Mouse (Mus musculus): ENCODE data around the gene Cenpa. TPM values are rescaled to one million over a fixed set of nuclear protein-coding genes. Genes with fewer than 3 reads are reported as not detected.
A peak's percentile ranks its signal among the peaks of the same experiment; 100 is the strongest.

The Cenpa gene
- polyA plus RNA-seq, 1 experiment from 2014 or later, result 335 TPM

DNA sequence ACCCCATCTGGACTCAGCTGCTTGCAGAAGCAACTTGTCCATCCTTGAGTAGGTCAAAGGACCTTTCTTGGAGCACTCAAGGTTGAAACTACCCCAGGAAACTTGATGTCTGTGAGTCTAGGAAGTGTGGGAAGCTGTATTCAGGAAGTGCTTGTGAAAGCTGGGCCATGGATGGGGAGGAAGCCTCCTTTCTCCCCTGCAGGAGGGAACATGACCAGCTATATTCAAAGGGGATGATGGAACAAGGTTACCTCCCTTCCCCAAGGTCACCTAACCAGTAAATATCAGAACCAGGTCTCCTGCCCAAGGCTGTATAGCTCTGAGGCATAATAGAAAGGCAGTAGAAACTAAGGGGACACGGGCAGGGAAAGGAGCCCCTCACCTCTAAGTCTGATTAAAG, 34.4 kb upstream of the Cenpa start:
- no peaks in the 10 kb centered on the region for H3K9me3 ChIP-seq (ENCODE audit: control insufficient read depth, low read length)
- no peak overlapping the region for H3K4me2 ChIP-seq (ENCODE audit: low read depth)
- no peak for ATAC-seq (ENCODE audit: insufficient read depth, low FRiP score, low TSS enrichment)
- H3K9ac ChIP-seq (ENCODE audit: low read length), result no peak overlapping the region
- no peak overlapping the region for H3K27ac ChIP-seq (ENCODE audit: low read depth, low read length)
- no peak for DNase-seq (ENCODE audit: low spot score)
- no peaks in the 10 kb centered on the region for H3K36me3 ChIP-seq (ENCODE audit: control insufficient read depth, insufficient read depth, low read length)
- H3K4me1 ChIP-seq (ENCODE audit: control insufficient read depth, insufficient read depth, low read length), result no peaks in the 10 kb centered on the region
- H3K27me3 ChIP-seq (ENCODE audit: control insufficient read depth, insufficient read depth, low read length), result no peaks in the 10 kb centered on the region
- WGBS, result 67% methylated on average over 1 of the region's 1 CpGs
- H3K4me3 ChIP-seq (ENCODE audit: low read depth, low read length), result no peak overlapping the region

DNA sequence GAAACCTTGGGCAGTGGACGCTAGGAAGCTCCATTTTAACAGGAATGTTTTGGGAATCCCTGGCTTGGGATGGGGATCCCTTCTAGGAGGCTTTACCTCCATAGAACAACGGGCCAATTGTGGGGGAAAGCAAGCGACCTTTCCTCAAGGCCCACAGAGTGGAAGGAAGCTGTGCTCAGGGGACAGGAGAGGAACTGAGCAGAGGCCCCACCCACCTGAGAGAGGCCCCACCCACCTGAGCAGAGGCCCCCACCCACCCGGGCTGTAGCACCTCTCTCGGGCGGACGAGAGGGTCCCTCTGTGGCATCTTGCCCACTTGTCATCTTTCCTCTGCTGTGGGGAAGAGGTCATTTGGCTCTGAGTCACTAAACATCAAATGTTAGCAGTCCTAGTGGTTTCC, 29.6 kb upstream of the Cenpa start:
- ATAC-seq (ENCODE audit: insufficient read depth, low FRiP score, low TSS enrichment), result no peak

DNA sequence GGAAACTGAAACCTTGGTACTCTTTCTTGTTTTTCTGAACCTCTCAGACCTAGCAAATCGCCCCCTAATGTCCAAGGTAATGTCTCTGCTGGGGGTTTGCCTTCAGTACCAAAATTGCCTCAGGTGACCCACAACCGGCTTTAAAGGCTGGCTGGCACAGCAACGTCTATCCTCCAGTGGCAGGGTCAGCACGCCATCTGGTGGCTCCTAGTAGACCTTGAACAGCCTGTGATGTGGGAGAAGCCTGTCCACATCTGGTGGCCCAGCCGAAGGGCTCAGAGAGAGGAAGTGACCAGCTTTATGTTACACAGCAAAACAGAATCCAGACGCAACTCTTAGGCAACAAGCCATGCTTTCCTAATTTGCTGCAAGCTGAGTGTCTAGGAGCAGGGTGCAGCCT, 28.5 kb upstream of the Cenpa start:
- no peak for ATAC-seq (ENCODE audit: insufficient read depth, low FRiP score, low TSS enrichment)
- Histone ChIP-seq H3K4me3 (ENCODE audit: low read depth, low read length) (no peak overlapping the region), H3K4me2 (ENCODE audit: low read depth) (no peak overlapping the region), H3K9me3 (ENCODE audit: control insufficient read depth, low read length) (no peaks in the 10 kb centered on the region), H3K36me3 (ENCODE audit: control insufficient read depth, insufficient read depth, low read length) (no peaks in the 10 kb centered on the region), H3K9ac (ENCODE audit: low read length) (no peak overlapping the region), H3K27me3 (ENCODE audit: control insufficient read depth, insufficient read depth, low read length) (no peaks in the 10 kb centered on the region), H3K4me1 (ENCODE audit: control insufficient read depth, insufficient read depth, low read length) (no peaks in the 10 kb centered on the region), H3K27ac (ENCODE audit: low read depth, low read length) (no peak overlapping the region)
- 5% methylated on average over 6 of the region's 6 CpGs for WGBS
- peak; percentile 77 for DNase-seq (ENCODE audit: low spot score)

More for the DNA sequence above, 29.6 kb upstream of the Cenpa start:
- no peak overlapping the region for H3K9ac ChIP-seq (ENCODE audit: low read length)
- no peaks in the 10 kb centered on the region for H3K27me3 ChIP-seq (ENCODE audit: control insufficient read depth, insufficient read depth, low read length)
- H3K4me1 ChIP-seq (ENCODE audit: control insufficient read depth, insufficient read depth, low read length), result no peaks in the 10 kb centered on the region
- H3K4me3 ChIP-seq (ENCODE audit: low read depth, low read length), result no peak overlapping the region
- H3K4me2 ChIP-seq (ENCODE audit: low read depth), result no peak overlapping the region
- no peaks in the 10 kb centered on the region for H3K36me3 ChIP-seq (ENCODE audit: control insufficient read depth, insufficient read depth, low read length)
- H3K27ac ChIP-seq (ENCODE audit: low read depth, low read length), result no peak overlapping the region
- 56% methylated on average over 7 of the region's 7 CpGs for WGBS
- H3K9me3 ChIP-seq (ENCODE audit: control insufficient read depth, low read length), result no peaks in the 10 kb centered on the region
- DNase-seq (ENCODE audit: low spot score), result no peak

DNA sequence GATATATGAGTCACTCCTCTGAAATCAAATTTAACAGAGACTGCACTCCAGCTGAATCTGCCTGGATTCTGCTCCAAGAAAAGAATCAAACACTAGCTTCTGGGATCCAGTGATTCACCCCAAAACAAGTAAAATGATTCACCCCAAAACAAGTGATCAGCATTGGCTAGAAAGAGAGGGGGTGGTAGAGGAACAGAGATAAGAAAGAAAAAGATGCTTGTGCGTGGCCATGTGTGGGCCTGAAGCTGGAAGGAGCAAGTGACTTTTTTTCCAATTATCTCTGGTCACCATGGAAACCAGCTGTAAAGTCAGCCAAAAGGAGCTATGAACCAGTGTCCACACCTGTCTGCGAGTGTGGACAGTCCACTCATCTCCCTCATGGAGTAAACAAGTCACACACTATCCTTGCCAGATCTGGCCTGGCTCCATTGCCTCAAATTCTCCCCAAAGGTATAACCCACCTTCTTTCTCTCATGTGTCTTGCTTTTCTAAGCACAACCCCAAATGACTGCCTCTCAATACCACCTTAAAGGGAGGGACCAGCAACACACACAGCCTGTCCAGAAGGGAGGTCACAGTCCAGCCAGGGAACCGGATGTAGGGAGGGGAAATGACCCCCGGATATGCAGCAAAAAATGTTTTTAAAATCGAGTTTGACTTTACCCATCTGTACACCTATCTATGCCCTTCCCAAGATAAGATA, 22.9 kb upstream of the Cenpa start:
- Histone ChIP-seq H3K27ac (ENCODE audit: low read depth, low read length) (no peak overlapping the region), H3K36me3 (ENCODE audit: control insufficient read depth, insufficient read depth, low read length) (no peaks in the 10 kb centered on the region), H3K9ac (ENCODE audit: low read length) (no peak overlapping the region), H3K4me3 (ENCODE audit: low read depth, low read length) (no peak overlapping the region), H3K4me2 (ENCODE audit: low read depth) (no peak overlapping the region), H3K9me3 (ENCODE audit: control insufficient read depth, low read length) (no peaks in the 10 kb centered on the region), H3K4me1 (ENCODE audit: control insufficient read depth, insufficient read depth, low read length) (peaks cover 4% of the 10 kb centered on the region), H3K27me3 (ENCODE audit: control insufficient read depth, insufficient read depth, low read length) (no peaks in the 10 kb centered on the region)
- no peak for ATAC-seq (ENCODE audit: insufficient read depth, low FRiP score, low TSS enrichment)
- 69% methylated on average over 5 of the region's 5 CpGs for WGBS
- DNase-seq (ENCODE audit: low spot score), result no peak

DNA sequence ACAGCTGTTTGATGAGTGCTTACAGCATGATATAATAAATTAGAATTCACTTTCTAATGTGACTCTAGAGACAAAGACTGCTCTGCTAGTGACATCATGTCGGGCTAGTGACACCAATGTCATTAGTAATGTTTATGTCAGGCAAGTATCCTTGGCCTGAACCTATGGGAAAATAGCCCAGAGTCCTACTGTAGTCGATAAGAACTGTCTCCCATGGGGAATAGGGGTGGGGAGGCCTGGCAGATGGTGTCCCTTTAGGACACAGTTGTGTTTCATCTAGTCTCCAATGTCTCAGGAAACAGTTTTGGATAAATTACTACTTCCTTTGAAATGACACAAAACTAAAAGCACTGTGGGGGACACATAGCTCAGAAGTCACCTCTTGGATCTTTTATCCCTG, 20.5 kb upstream of the Cenpa start:
- no peaks in the 10 kb centered on the region for H3K27me3 ChIP-seq (ENCODE audit: control insufficient read depth, insufficient read depth, low read length)
- 72% methylated on average over 2 of the region's 2 CpGs for WGBS
- H3K36me3 ChIP-seq (ENCODE audit: control insufficient read depth, insufficient read depth, low read length), result no peaks in the 10 kb centered on the region
- no peak overlapping the region for H3K4me2 ChIP-seq (ENCODE audit: low read depth)
- H3K27ac ChIP-seq (ENCODE audit: low read depth, low read length), result no peak overlapping the region
- DNase-seq (ENCODE audit: low spot score), result no peak
- no peak for ATAC-seq (ENCODE audit: insufficient read depth, low FRiP score, low TSS enrichment)
- H3K9me3 ChIP-seq (ENCODE audit: control insufficient read depth, low read length), result no peaks in the 10 kb centered on the region
- H3K4me3 ChIP-seq (ENCODE audit: low read depth, low read length), result no peak overlapping the region
- peaks cover 6% of the 10 kb centered on the region for H3K4me1 ChIP-seq (ENCODE audit: control insufficient read depth, insufficient read depth, low read length)
- no peak overlapping the region for H3K9ac ChIP-seq (ENCODE audit: low read length)

DNA sequence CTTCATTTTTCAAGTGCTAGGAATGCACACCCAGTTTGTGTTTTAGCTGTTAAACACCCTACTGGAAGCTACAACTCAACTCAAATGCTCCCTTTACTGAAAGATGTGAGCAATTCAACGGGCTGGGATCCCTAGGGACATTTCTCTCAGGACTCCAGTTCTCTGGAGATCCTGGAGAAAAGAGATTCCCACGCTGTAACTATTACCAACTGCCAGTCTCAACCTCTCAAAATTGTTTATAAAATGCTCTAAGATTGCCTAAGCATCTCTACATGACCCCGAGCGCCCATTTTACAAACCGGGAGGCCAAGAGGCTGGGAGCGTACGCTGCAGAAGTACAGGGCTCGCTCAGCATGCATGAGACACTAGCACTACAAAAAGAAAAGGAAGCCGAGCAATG, 19.2 kb upstream of the Cenpa start:
- no peaks in the 10 kb centered on the region for H3K36me3 ChIP-seq (ENCODE audit: control insufficient read depth, insufficient read depth, low read length)
- H3K4me3 ChIP-seq (ENCODE audit: low read depth, low read length), result peak overlapping the region; percentile 71
- H3K27me3 ChIP-seq (ENCODE audit: control insufficient read depth, insufficient read depth, low read length), result no peaks in the 10 kb centered on the region
- ATAC-seq (ENCODE audit: insufficient read depth, low FRiP score, low TSS enrichment), result no peak
- DNase-seq (ENCODE audit: low spot score), result no peak
- H3K4me1 ChIP-seq (ENCODE audit: control insufficient read depth, insufficient read depth, low read length), result peaks cover 6% of the 10 kb centered on the region
- 24% methylated on average over 9 of the region's 9 CpGs for WGBS
- no peak overlapping the region for H3K27ac ChIP-seq (ENCODE audit: low read depth, low read length)
- no peaks in the 10 kb centered on the region for H3K9me3 ChIP-seq (ENCODE audit: control insufficient read depth, low read length)
- peak overlapping the region; percentile 56 for H3K9ac ChIP-seq (ENCODE audit: low read length)
- H3K4me2 ChIP-seq (ENCODE audit: low read depth), result peak overlapping the region; percentile 87

DNA sequence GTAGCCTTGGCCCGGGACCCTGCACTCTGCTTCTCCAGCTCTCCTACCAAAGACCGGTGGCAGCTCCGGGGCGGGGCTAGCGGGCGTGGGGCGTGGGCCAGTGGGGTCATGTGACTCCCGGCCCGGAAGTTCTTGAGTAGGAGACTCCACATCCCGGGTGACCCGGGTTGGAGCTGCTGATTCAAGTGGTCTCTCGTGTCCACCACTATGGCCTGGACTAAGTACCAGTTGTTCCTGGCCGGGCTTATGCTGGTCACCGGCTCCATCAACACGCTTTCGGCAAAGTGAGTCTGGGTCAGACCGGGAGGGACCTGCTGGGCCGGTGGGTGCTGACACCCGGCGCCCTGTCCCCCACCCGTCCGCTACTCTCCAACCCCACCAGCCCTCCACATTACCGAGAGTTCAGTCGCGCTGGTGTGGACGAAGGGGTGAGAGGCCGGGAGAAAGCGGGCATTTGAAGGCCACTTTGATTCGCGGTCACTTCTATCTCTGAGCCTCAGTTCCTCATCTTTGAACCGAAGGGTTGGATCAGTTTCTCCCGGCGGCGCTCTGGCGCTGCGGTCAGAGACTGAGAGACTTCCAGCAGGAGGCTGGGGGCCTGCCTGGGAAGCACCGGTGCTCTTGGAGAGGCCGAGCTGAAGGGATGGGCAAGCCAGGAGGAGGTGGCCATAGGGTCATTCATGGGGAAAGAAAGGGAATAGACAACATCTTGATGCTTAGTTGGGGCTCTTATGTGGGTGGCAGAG, 18.6 kb upstream of the Cenpa start, which contains the start of gene Slc35f6:
Gene Slc35f6 (plus strand): TSS at position 119 of the 746 bp plus-strand sequence.
- WGBS, result under 1% methylated on average over 38 of the region's 38 CpGs
- Histone ChIP-seq H3K9ac (ENCODE audit: low read length) (peak within 1 kb of the TSS; percentile 56), H3K27me3 (ENCODE audit: control insufficient read depth, insufficient read depth, low read length) (no peaks in the 10 kb centered on the region), H3K4me3 (ENCODE audit: low read depth, low read length) (peak within 1 kb of the TSS; percentile 71), H3K4me2 (ENCODE audit: low read depth) (peak within 1 kb of the TSS; percentile 87), H3K36me3 (ENCODE audit: control insufficient read depth, insufficient read depth, low read length) (no peaks in the 10 kb centered on the region), H3K4me1 (ENCODE audit: control insufficient read depth, insufficient read depth, low read length) (peaks cover 6% of the 10 kb centered on the region), H3K9me3 (ENCODE audit: control insufficient read depth, low read length) (no peaks in the 10 kb centered on the region), H3K27ac (ENCODE audit: low read depth, low read length) (no peak within 1 kb of the TSS)
- DNase-seq (ENCODE audit: low spot score) (peak; percentile 87), ATAC-seq (ENCODE audit: insufficient read depth, low FRiP score, low TSS enrichment) (peak; percentile 94)

DNA sequence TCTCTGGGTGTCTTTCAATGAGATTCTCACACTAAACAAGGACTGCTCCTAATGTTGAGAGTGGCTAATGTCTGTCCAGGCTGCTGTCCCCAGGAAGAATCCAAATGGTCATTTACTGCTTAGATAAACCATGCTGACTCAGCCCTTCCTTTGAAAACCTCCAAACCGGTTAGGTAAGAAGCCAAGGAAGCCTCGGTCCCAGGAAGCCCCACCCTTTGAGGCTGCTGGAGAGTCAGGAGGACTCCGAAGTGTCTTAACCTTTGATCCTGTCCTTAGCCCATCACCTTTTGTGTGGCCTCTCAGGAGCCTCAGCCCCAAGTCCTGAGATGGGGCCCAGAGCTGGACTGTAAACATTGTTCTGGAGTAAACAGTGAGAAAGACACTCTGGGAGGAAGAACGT, 17.0 kb upstream of the Cenpa start:
- no peaks in the 10 kb centered on the region for H3K36me3 ChIP-seq (ENCODE audit: control insufficient read depth, insufficient read depth, low read length)
- no peak overlapping the region for H3K4me3 ChIP-seq (ENCODE audit: low read depth, low read length)
- no peak overlapping the region for H3K4me2 ChIP-seq (ENCODE audit: low read depth)
- 75% methylated on average over 4 of the region's 4 CpGs for WGBS
- H3K9ac ChIP-seq (ENCODE audit: low read length), result no peak overlapping the region
- peaks cover 6% of the 10 kb centered on the region for H3K4me1 ChIP-seq (ENCODE audit: control insufficient read depth, insufficient read depth, low read length)
- DNase-seq (ENCODE audit: low spot score) (no peak), ATAC-seq (ENCODE audit: insufficient read depth, low FRiP score, low TSS enrichment) (no peak)
- no peaks in the 10 kb centered on the region for H3K9me3 ChIP-seq (ENCODE audit: control insufficient read depth, low read length)
- H3K27me3 ChIP-seq (ENCODE audit: control insufficient read depth, insufficient read depth, low read length), result no peaks in the 10 kb centered on the region
- no peak overlapping the region for H3K27ac ChIP-seq (ENCODE audit: low read depth, low read length)

DNA sequence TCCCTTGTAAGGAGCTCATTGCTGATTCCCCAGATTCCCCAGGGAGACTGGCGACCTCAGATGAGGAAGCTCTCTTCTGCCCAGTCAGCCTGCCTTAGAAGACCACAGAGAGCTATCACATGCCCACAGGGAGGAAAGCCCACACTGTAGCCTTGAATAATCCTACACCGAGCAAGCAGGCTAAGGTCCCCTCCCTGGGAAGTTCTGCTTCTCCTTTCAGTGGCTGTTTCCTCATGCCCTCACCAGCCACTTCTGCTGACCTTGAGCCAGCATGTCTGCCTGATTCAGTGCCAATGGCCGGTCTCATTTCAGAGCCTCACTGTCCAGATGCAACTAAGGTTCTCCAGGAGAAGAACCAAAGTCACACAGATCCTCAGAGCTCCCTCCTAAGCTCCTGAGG, 15.8 kb upstream of the Cenpa start:
- Histone ChIP-seq H3K9ac (ENCODE audit: low read length) (no peak overlapping the region), H3K4me2 (ENCODE audit: low read depth) (no peak overlapping the region), H3K27ac (ENCODE audit: low read depth, low read length) (no peak overlapping the region), H3K36me3 (ENCODE audit: control insufficient read depth, insufficient read depth, low read length) (no peaks in the 10 kb centered on the region), H3K4me3 (ENCODE audit: low read depth, low read length) (no peak overlapping the region), H3K4me1 (ENCODE audit: control insufficient read depth, insufficient read depth, low read length) (peaks cover 6% of the 10 kb centered on the region), H3K9me3 (ENCODE audit: control insufficient read depth, low read length) (no peaks in the 10 kb centered on the region), H3K27me3 (ENCODE audit: control insufficient read depth, insufficient read depth, low read length) (no peaks in the 10 kb centered on the region)
- 81% methylated on average over 3 of the region's 3 CpGs for WGBS
- ATAC-seq (ENCODE audit: insufficient read depth, low FRiP score, low TSS enrichment) (no peak), DNase-seq (ENCODE audit: low spot score) (no peak)

All from neural tube, embryonic 11.5 days (tissue).